Mouse (Mus musculus): ENCODE results near the gene Tnks1bp1.

- TF ChIP-seq CTCF (IDR thresholded peaks at IDR 0.05; ENCODE audit: borderline replicate concordance, control insufficient read depth, extremely low read depth, insufficient read depth, low read length, poor library complexity) (no peak), POLR2A (IDR thresholded peaks at IDR 0.05; ENCODE audit: control insufficient read depth, extremely low read depth, insufficient read depth, low read length, poor library complexity) (no peak)
Observed at GRCm38 (mm10) chr2:85038336-85038735, 9.5 kb upstream of the Tnks1bp1 start.

Data from thymus, adult 2 months (tissue).